In the genomic region with DNA sequence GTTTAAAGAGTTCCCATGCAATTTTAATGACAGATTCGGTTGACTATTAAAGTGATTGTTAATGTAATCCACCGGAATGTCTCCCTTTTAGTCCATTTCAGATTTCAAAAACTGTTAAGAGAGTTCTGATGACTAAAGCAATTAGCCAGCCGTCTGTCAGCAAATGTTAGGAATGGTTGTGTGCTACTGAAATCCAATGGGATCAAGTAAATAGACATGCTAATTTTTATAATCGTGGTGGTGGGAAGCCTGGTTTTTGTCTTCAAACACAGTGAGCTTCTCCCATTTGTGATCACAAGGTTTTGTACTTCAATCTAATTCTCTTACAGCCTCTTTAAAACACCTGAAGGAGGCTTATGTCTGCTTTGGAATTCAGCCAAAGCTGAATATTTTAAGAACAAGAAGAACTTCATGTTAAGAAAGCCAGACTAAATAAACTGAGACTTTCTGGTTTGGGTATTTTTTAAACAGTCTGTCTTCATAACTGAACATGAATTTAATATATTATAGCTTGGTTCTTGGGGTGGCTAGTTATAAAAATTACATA, we compare ENCODE assay signal across 11 mouse cellular contexts. TPM values are rescaled to one million over a fixed set of nuclear protein-coding genes. Genes with fewer than 3 reads are reported as not detected.
A peak's percentile ranks its signal among the peaks of the same experiment; 100 is the strongest.
DNase-seq lines count a peak whose midpoint lies in the region; ATAC-seq lines count a peak whose summit lies in the region.
"Had no signal": no experiment of that assay in that cellular context is flagged by ENCODE, and none has a peak within 500 bp of the region (broad histone marks: within the 10 kb centered on the region; RNA-seq: fewer than 3 reads in every experiment).

No protein-coding gene starts in this region.

- peaks cover 48% of the 10 kb centered on the region for H3K4me1 ChIP-seq in heart, embryonic 10.5 days
- peaks cover 28% of the 10 kb centered on the region for H3K4me1 ChIP-seq in limb, embryonic 12.5 days (replicated peaks)
- H3K4me1 ChIP-seq in limb, embryonic 10.5 days: peaks cover 29% of the 10 kb centered on the region
- H3K4me1 ChIP-seq in embryonic facial prominence, embryonic 15.5 days: peaks cover 8% of the 10 kb centered on the region

- peak overlapping the region; percentile 95; the same call in 1 of the 2 replicates for H3K27ac ChIP-seq in heart, embryonic 10.5 days
- H3K27ac ChIP-seq in limb, embryonic 12.5 days: no peak overlapping the region
- H3K27ac ChIP-seq in limb, embryonic 10.5 days: no peak overlapping the region
- no peak overlapping the region for H3K27ac ChIP-seq in embryonic facial prominence, embryonic 15.5 days (replicated peaks)
- H3K27ac ChIP-seq: forebrain, embryonic 13.5 days had no signal

- peak overlapping the region; percentile 89 for H3K4me3 ChIP-seq in heart, embryonic 10.5 days
- no peak overlapping the region for H3K4me3 ChIP-seq in limb, embryonic 12.5 days (replicated peaks)
- no peak overlapping the region for H3K4me3 ChIP-seq in limb, embryonic 10.5 days
- peak overlapping the region; percentile 76; the same call in 1 of the 2 replicates for H3K4me3 ChIP-seq in embryonic facial prominence, embryonic 15.5 days (replicated peaks)

- H3K9ac ChIP-seq in limb, embryonic 12.5 days (replicated peaks): no peak overlapping the region
- H3K9ac ChIP-seq in embryonic facial prominence, embryonic 15.5 days: no peak overlapping the region

- H3K27me3 ChIP-seq in heart, embryonic 10.5 days (ENCODE audit: insufficient read depth, poor library complexity, severe bottlenecking): peaks cover 5% of the 10 kb centered on the region; the same call in 1 of the 2 replicates
- peaks cover 28% of the 10 kb centered on the region for H3K27me3 ChIP-seq in limb, embryonic 12.5 days
- H3K27me3 ChIP-seq in limb, embryonic 10.5 days (ENCODE audit: low read depth, poor library complexity, severe bottlenecking): peaks cover 39% of the 10 kb centered on the region
- H3K27me3 ChIP-seq in embryonic facial prominence, embryonic 15.5 days: no peaks in the 10 kb centered on the region

- H3K9me3 ChIP-seq in heart, embryonic 10.5 days: no peaks in the 10 kb centered on the region
- H3K9me3 ChIP-seq in limb, embryonic 12.5 days: no peaks in the 10 kb centered on the region
- no peaks in the 10 kb centered on the region for H3K9me3 ChIP-seq in limb, embryonic 10.5 days (replicated peaks)
- H3K9me3 ChIP-seq in embryonic facial prominence, embryonic 15.5 days (replicated peaks): no peaks in the 10 kb centered on the region
- H3K9me3 ChIP-seq: forebrain, embryonic 13.5 days had no signal

- peak overlapping the region; percentile 95 for H3K4me2 ChIP-seq in limb, embryonic 12.5 days
- H3K4me2 ChIP-seq in embryonic facial prominence, embryonic 15.5 days (replicated peaks): peak overlapping the region; percentile 96; the same call in 1 of the 2 replicates

- H3K36me3 ChIP-seq in heart, embryonic 10.5 days: no peaks in the 10 kb centered on the region
- no peaks in the 10 kb centered on the region for H3K36me3 ChIP-seq in limb, embryonic 12.5 days
- H3K36me3 ChIP-seq in limb, embryonic 10.5 days: no peaks in the 10 kb centered on the region
- H3K36me3 ChIP-seq in embryonic facial prominence, embryonic 15.5 days: no peaks in the 10 kb centered on the region

- peak; percentile 9 for DNase-seq in heart, embryonic 10.5 days (ENCODE audit: low spot score)
- DNase-seq in heart, adult 18-20 months: no peak
- DNase-seq in limb, embryonic 10.5 days (ENCODE audit: low spot score): no peak
- peak; percentile 51 for DNase-seq in lung, postnatal 25 days (ENCODE audit: low spot score)
- DNase-seq in frontal cortex, postnatal 25 days (ENCODE audit: low spot score in 2 of 2): no peak
- DNase-seq in adrenal gland, postnatal 36 days: no peak
- DNase-seq: cerebellum, adult 8-10 months; kidney, postnatal 10 days had no signal

- no peak for ATAC-seq in limb, embryonic 12.5 days (ENCODE audit: insufficient number of reproducible peaks, insufficient read depth, low FRiP score, low TSS enrichment, low read depth)
- no peak for ATAC-seq in embryonic facial prominence, embryonic 15.5 days (ENCODE audit: insufficient number of reproducible peaks, low FRiP score, low TSS enrichment, low read depth)
- ATAC-seq: forebrain, embryonic 13.5 days had no signal

- 55% methylated on average over 4 of the region's 4 CpGs for WGBS in heart, embryonic 10.5 days
- 49% methylated on average over 4 of the region's 4 CpGs for WGBS in limb, embryonic 12.5 days
- 60% methylated on average over 4 of the region's 4 CpGs for WGBS in limb, embryonic 10.5 days
- WGBS in embryonic facial prominence, embryonic 15.5 days: 34% methylated on average over 4 of the region's 4 CpGs

RNA-seq across cellular contexts. Expression of a gene that starts 1.6 kb away (rescaled TPM):
- polyA plus RNA-seq in heart, embryonic 10.5 days (2016; fragmentation: Nextera tagmentation; extraction: Ambion mirVana): 2.4 and 2.6 TPM in 2 replicates
- total RNA-seq in heart, adult 18-20 months (2021): 10 to 100 TPM; 34.1 to 40.7 TPM
- 1.2 and 1.4 TPM in 2 replicates for polyA plus RNA-seq in limb, embryonic 12.5 days (2016; fragmentation: Nextera tagmentation; extraction: Ambion mirVana)
- 0.44 and 0.58 TPM in 2 replicates for polyA plus RNA-seq in limb, embryonic 10.5 days (2016; fragmentation: Nextera tagmentation; extraction: Ambion mirVana)
- 1.8 and 2.1 TPM in 2 replicates for polyA plus RNA-seq in embryonic facial prominence, embryonic 15.5 days (2015; fragmentation: Nextera tagmentation; extraction: Ambion mirVana)
- total RNA-seq in adrenal gland, postnatal 36 days (2021): 10 to 100 TPM; 25.6 to 28.2 TPM

RNA-seq across cellular contexts. Expression of a gene that starts 28.4 kb away (rescaled TPM):
- polyA plus RNA-seq in heart, embryonic 10.5 days (2016; fragmentation: Nextera tagmentation; extraction: Ambion mirVana): 31.6 and 41.5 TPM in 2 replicates
- 10 to 100 TPM; 35.9 to 38.7 TPM for total RNA-seq in heart, adult 18-20 months (2021)
- 20.8 and 21.2 TPM in 2 replicates for polyA plus RNA-seq in limb, embryonic 12.5 days (2016; fragmentation: Nextera tagmentation; extraction: Ambion mirVana)
- polyA plus RNA-seq in limb, embryonic 10.5 days (2016; fragmentation: Nextera tagmentation; extraction: Ambion mirVana): 19.1 and 19.3 TPM in 2 replicates
- 30.3 TPM in 2 replicates for polyA plus RNA-seq in embryonic facial prominence, embryonic 15.5 days (2015; fragmentation: Nextera tagmentation; extraction: Ambion mirVana)
- 10 to 100 TPM; 42.7 to 68.8 TPM for total RNA-seq in adrenal gland, postnatal 36 days (2021)

Comparison
In these comparisons a context has a peak if more than half of its experiments do, and no peak if none do; other contexts are left out.
1. DNase-seq: peak in heart, embryonic 10.5 days (single experiment) and lung, postnatal 25 days (single experiment); none in heart, adult 18-20 months (0 of 2), limb, embryonic 10.5 days (single experiment), frontal cortex, postnatal 25 days (0 of 2) and adrenal gland, postnatal 36 days (0 of 2).
2. H3K4me3 ChIP-seq: peak in heart, embryonic 10.5 days (single experiment) and embryonic facial prominence, embryonic 15.5 days (single experiment); none in limb, embryonic 12.5 days (single experiment) and limb, embryonic 10.5 days (single experiment).